Mouse (Mus musculus): ENCODE data around the gene Neurog1. TPM values are rescaled to one million over a fixed set of nuclear protein-coding genes. Genes with fewer than 3 reads are reported as not detected.

Neurog1 gene
- total RNA-seq (2012; rRNA removed) = 0.45 and 0.48 TPM in 2 replicates

- Histone ChIP-seq H3K4me1 (ENCODE audit: control insufficient read depth in 2 of 2, insufficient read depth in 2 of 2, low read length in 2 of 2, poor library complexity in 1 of 2) (peaks cover 0 to 2% of the 10 kb centered on the region in 2 experiments; a peak in 1 of 4 replicates), H3K9ac (ENCODE audit: insufficient read depth, low read depth, low read length, poor library complexity, severe bottlenecking) (no peak within 1 kb of the TSS), H3K4me3 (ENCODE audit: insufficient read depth in 1 of 2, low read depth in 1 of 2, low read length in 2 of 2, poor library complexity in 1 of 2, severe bottlenecking in 1 of 2) (peak within 1 kb of the TSS; percentile 50 to 51), H3K9me3 (ENCODE audit: control insufficient read depth, insufficient read depth, low read depth, low read length) (no peaks in the 10 kb centered on the region), H3K36me3 (ENCODE audit: control insufficient read depth, insufficient read depth, low read length, poor library complexity, severe bottlenecking) (no peaks in the 10 kb centered on the region), H3K27ac (ENCODE audit: insufficient read depth, low read depth, low read length, poor library complexity, severe bottlenecking) (no peak within 1 kb of the TSS)
- DNase-seq (ENCODE audit: low read depth, low spot score) = peak; percentile 51
- TF ChIP-seq CHD2 (IDR thresholded peaks at IDR 0.05; ENCODE audit: low read depth, low read length) (no peak), MAFK (IDR thresholded peaks at IDR 0.05; ENCODE audit: insufficient read depth, low read depth, low read length) (peak; percentile 78; the same call in 1 of the 2 replicates)
- in situ Hi-C loops (cut with MboI; ENCODE audit: low sequenced_read_pairs in 2 of 2, unreplicated experiment in 2 of 2) = loop anchor here (5.0 kb wide), 1 partner anchor 420 kb away; no protein-coding TSS in a partner anchor
Measured at GRCm38 (mm10) chr13:56251924-56252619, at the start of gene Neurog1. TSS of gene Neurog1 (minus strand) at chr13:56252163.

- in situ Hi-C loops (cut with MboI; ENCODE audit: low sequenced_read_pairs in 2 of 2, unreplicated experiment in 2 of 2) = loop anchor here in 1 of 2 experiments (25.0 kb wide), 1 partner anchor 138 kb away; the partner anchor contains the start of genes Gm3045 and Slc25a48
Measured at GRCm38 (mm10) chr13:56299336-56299735, 47.4 kb upstream of the Neurog1 start.

DNA sequence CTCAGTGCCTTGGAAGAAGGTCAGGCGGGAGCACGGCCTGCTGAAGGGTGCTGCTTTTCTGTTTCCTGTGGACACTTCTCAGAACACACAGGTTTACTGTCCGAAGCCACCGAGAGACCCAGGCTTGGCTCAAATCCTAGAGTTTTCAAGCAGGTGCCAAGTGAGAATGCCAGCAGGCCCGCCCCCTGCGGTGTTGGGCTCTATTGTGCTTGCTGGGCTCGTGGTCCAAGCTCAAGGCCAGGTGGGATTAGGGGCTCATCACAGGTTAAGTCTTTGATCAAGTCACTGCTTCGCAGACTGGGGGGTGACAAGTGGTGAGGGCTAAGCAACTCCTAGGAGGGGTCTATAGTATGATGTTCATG lies 44.7 kb upstream of the Neurog1 start:
- Histone ChIP-seq H3K9ac (ENCODE audit: insufficient read depth, low read depth, low read length, poor library complexity, severe bottlenecking) (no peak overlapping the region; the same call in 1 of the 2 replicates), H3K36me3 (ENCODE audit: control insufficient read depth, insufficient read depth, low read length, poor library complexity, severe bottlenecking) (no peaks in the 10 kb centered on the region), H3K4me3 (ENCODE audit: insufficient read depth in 1 of 2, low read depth in 1 of 2, low read length in 2 of 2, poor library complexity in 1 of 2, severe bottlenecking in 1 of 2) (peak overlapping the region; percentile 69 to 83), H3K9me3 (ENCODE audit: control insufficient read depth, insufficient read depth, low read depth, low read length) (no peaks in the 10 kb centered on the region), H3K4me1 (ENCODE audit: control insufficient read depth in 2 of 2, insufficient read depth in 2 of 2, low read length in 2 of 2, poor library complexity in 1 of 2) (0 out of 4 replicates have a peak, but pooled peaks cover 0 to 1% of the 10 kb centered on the region in 2 experiments), H3K27ac (ENCODE audit: insufficient read depth, low read depth, low read length, poor library complexity, severe bottlenecking) (no peak overlapping the region)
- TF ChIP-seq HCFC1 (IDR thresholded peaks at IDR 0.05; ENCODE audit: borderline replicate concordance, insufficient read depth, low read length) (no peak), ZC3H11A (IDR thresholded peaks at IDR 0.05; ENCODE audit: borderline replicate concordance, low read depth, low read length) (no peak), CHD2 (IDR thresholded peaks at IDR 0.05; ENCODE audit: low read depth, low read length) (no peak), MAFK (IDR thresholded peaks at IDR 0.05; ENCODE audit: insufficient read depth, low read depth, low read length) (no peak)
- in situ Hi-C loops (cut with MboI; ENCODE audit: low sequenced_read_pairs in 2 of 2, unreplicated experiment in 2 of 2) = loop anchor here in 1 of 2 experiments (25.0 kb wide), 1 partner anchor 141 kb away; the partner anchor contains the start of genes Gm3045 and Slc25a48
- no peak for DNase-seq (ENCODE audit: low read depth, low spot score)

More at GRCm38 (mm10) chr13:56299336-56299735, 47.4 kb upstream of the Neurog1 start:
- Histone ChIP-seq H3K4me3 (ENCODE audit: insufficient read depth in 1 of 2, low read depth in 1 of 2, low read length in 2 of 2, poor library complexity in 1 of 2, severe bottlenecking in 1 of 2) (no peak overlapping the region), H3K9ac (ENCODE audit: insufficient read depth, low read depth, low read length, poor library complexity, severe bottlenecking) (no peak overlapping the region), H3K27ac (ENCODE audit: insufficient read depth, low read depth, low read length, poor library complexity, severe bottlenecking) (no peak overlapping the region), H3K36me3 (ENCODE audit: control insufficient read depth, insufficient read depth, low read length, poor library complexity, severe bottlenecking) (no peaks in the 10 kb centered on the region), H3K9me3 (ENCODE audit: control insufficient read depth, insufficient read depth, low read depth, low read length) (no peaks in the 10 kb centered on the region), H3K4me1 (ENCODE audit: control insufficient read depth in 2 of 2, insufficient read depth in 2 of 2, low read length in 2 of 2, poor library complexity in 1 of 2) (0 out of 4 replicates have a peak, but pooled peaks cover 0 to 1% of the 10 kb centered on the region in 2 experiments)
- TF ChIP-seq ZC3H11A (IDR thresholded peaks at IDR 0.05; ENCODE audit: borderline replicate concordance, low read depth, low read length) (no peak), CHD2 (IDR thresholded peaks at IDR 0.05; ENCODE audit: low read depth, low read length) (no peak), ZNF384 (IDR thresholded peaks at IDR 0.05; ENCODE audit: low read depth, low read length) (no peak), HCFC1 (IDR thresholded peaks at IDR 0.05; ENCODE audit: borderline replicate concordance, insufficient read depth, low read length) (no peak), MAFK (IDR thresholded peaks at IDR 0.05; ENCODE audit: insufficient read depth, low read depth, low read length) (no peak)
- DNase-seq (ENCODE audit: low read depth, low spot score) = no peak

DNA sequence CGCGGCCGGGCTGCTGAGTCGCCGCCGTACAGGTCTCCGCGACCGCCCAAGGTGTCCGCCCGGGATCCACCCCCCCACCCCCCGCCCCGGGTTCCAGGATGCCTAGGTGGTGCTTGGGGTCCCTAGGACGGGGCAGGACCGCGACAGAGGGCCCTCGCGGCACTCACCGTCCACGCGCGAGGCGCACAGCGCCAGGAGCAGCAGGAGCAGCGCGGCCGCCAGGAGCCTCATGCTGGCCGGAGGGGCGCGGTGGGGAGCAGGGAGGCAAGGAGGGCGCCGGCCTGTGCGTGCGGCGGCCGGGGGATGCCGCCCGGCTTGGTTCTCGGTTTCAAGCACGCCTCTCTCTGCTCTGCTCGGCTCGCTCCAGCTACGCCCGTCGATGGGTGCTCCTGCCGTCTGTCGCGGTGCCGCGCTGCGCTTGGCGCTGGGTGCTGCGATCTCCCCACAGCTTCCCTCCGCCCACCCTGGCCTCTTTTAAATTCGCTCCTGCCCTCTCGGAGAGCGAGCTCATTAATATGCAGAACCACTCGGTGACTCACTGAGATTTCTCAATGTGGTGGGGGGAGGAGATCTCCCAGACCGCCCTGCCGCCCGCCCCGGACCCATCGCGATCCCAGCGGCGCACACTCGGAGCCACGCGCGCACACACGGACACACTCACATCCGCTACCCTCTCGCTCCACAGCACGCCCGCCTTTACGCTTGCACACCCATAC lies 44.1 kb upstream of the Neurog1 start, which contains the start of gene Cxcl14:
Gene Cxcl14 (minus strand): TSS at position 609 of the 716 bp plus-strand sequence.
- Histone ChIP-seq H3K4me1 (ENCODE audit: control insufficient read depth in 2 of 2, insufficient read depth in 2 of 2, low read length in 2 of 2, poor library complexity in 1 of 2) (0 out of 4 replicates have a peak, but pooled peaks cover 0 to 1% of the 10 kb centered on the region in 2 experiments), H3K4me3 (ENCODE audit: insufficient read depth in 1 of 2, low read depth in 1 of 2, low read length in 2 of 2, poor library complexity in 1 of 2, severe bottlenecking in 1 of 2) (peak within 1 kb of the TSS; percentile 69 to 83), H3K27ac (ENCODE audit: insufficient read depth, low read depth, low read length, poor library complexity, severe bottlenecking) (no peak within 1 kb of the TSS), H3K9me3 (ENCODE audit: control insufficient read depth, insufficient read depth, low read depth, low read length) (no peaks in the 10 kb centered on the region), H3K9ac (ENCODE audit: insufficient read depth, low read depth, low read length, poor library complexity, severe bottlenecking) (peak within 1 kb of the TSS; percentile 37), H3K36me3 (ENCODE audit: control insufficient read depth, insufficient read depth, low read length, poor library complexity, severe bottlenecking) (no peaks in the 10 kb centered on the region)
- peak; percentile 47 for DNase-seq (ENCODE audit: low read depth, low spot score)
- in situ Hi-C loops (cut with MboI; ENCODE audit: low sequenced_read_pairs in 2 of 2, unreplicated experiment in 2 of 2) = loop anchor here in 1 of 2 experiments (25.0 kb wide), 1 partner anchor 141 kb away; the partner anchor contains the start of genes Gm3045 and Slc25a48
- TF ChIP-seq HCFC1 (IDR thresholded peaks at IDR 0.05; ENCODE audit: borderline replicate concordance, insufficient read depth, low read length) = no peak
- TF ChIP-seq ZNF384 (IDR thresholded peaks at IDR 0.05; ENCODE audit: low read depth, low read length) = no peak
- TF ChIP-seq CHD2 (IDR thresholded peaks at IDR 0.05; ENCODE audit: low read depth, low read length) = no peak
- TF ChIP-seq ZC3H11A (IDR thresholded peaks at IDR 0.05; ENCODE audit: borderline replicate concordance, low read depth, low read length) = no peak
- no peak for TF ChIP-seq MAFK (IDR thresholded peaks at IDR 0.05; ENCODE audit: insufficient read depth, low read depth, low read length)

Data from ES-E14 (cell line).